Mouse (Mus musculus) heart, postnatal 4 days (tissue): ENCODE data around the gene Nutm2. TPM values are rescaled to one million over a fixed set of nuclear protein-coding genes. Genes with fewer than 3 reads are reported as not detected.
"Not testable (repeated sequence)": the region's sequence is repeated elsewhere in the genome, so short reads cannot be mapped to it uniquely, and the experiment has no call there.

Experiments used
- DNase-seq: peaks from one replicate; pipeline ENCODE4 v3.0.0; 2021
- total RNA-seq, 2 experiments: library from RNA; stranded (reverse); gene quantifications; 2 replicates each; pipeline ENCODE4 v1.2.3; 2021

Nutm2 gene
- not detected for total RNA-seq

- no peak for DNase-seq
These were observed at the start of gene Nutm2 for GRCm38 (mm10) chr13:50467007-50467406. Gene Nutm2 (plus strand): TSS chr13:50467307.

- peak; percentile 80 for DNase-seq
These were observed 49.5 kb upstream of the Nutm2 start, which contains the start of gene Fbxw17 for GRCm38 (mm10) chr13:50417389-50418183. Gene Fbxw17 (plus strand): TSS chr13:50417864.

GRCm38 (mm10) chr13:50418421-50418820 lies 48.7 kb upstream of the Nutm2 start:
- DNase-seq, result no peak

DNA sequence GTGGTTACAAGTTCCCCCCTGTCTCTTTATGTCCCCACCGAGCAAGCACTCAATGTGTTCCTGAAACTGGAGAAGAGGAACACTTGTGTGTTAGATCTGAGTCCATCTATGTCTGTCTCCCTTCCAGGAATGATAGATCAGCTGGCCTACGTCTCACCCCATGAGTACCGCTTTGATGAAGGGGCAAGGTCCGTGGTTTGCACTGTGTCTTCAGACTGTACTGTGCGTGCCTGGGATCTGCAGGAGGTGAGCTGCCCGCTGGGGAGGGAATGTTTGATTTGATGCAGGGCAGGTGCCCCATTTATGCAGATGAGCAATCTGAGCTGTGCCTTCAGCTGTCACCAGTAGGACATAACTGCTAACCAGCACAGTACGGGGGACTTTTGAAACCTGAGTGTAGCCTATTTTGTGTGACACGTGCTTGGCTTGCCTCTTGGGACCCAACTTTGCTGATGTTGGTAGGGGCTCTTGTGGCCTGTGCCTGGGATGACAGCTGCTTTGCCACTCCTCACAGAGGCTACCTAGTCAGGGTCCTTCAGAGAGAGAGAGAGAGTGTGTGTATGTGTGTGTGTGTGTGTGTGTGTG lies 43.4 kb upstream of the Nutm2 start:
- DNase-seq, result no peak

DNA sequence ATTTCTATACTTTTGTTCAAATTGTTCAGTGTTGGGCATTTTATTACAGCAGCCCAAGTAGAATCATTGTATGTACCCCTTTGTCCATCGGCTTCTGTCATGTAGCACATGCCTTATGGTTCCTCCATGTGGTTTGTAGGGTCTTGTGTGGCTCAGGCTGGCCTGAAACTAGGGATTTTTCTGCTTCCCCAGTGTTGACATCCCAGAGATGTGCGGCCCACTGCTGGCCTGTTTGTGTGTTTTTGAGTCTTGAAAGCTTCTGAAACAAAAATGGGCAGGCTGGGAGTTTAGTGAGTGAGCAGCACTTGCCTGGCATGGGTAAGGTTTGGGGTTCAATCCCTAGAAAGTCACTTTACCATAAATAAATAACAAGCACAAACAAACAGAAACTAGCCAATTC lies 42.6 kb upstream of the Nutm2 start:
- DNase-seq, result no peak

DNA sequence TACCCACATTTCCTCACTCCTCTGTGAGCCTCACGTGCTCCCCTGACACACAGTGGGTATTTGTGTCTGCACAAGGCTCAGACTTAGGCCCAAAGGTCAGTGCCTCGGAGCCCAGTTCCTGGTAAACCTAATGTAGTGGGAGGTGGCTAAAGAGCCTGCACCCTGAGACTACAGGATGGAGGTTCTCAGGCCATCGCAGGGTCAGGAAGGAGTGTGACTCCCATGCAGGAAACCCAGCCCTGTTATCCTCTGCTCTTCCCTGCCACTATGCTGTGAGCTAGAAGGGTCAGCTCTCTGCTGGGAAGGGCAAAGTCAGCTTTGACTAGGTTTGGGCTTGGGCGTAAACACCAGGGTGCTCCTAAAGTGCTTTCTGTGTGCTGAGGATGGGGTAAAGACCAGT lies 40.4 kb upstream of the Nutm2 start:
- no peak for DNase-seq

- DNase-seq, result no peak
These were observed 23.3 kb upstream of the Nutm2 start, which contains the start of gene Gm47429 for GRCm38 (mm10) chr13:50443812-50444211. Gene Gm47429 (minus strand): TSS chr13:50443912.

DNA sequence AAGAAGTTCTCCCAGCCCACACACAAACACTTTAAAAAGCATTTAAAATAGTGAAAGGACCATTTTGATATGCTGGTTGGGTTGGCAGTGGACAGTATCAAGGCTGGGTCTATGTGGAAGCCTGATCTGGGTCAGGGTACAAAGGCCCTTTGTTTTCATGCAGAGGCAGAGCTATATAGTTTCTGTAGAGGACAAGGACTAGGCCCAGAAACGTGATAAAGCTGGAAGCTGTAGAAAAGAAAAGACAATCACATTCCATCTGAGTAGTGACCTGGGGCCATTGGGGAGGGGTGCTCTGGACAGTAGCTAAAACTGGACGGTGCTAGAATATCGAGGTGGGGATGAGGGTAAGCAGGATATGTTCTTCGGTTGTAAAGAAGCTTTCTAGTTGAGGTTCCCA lies 21.8 kb upstream of the Nutm2 start:
- no peak for DNase-seq

DNA sequence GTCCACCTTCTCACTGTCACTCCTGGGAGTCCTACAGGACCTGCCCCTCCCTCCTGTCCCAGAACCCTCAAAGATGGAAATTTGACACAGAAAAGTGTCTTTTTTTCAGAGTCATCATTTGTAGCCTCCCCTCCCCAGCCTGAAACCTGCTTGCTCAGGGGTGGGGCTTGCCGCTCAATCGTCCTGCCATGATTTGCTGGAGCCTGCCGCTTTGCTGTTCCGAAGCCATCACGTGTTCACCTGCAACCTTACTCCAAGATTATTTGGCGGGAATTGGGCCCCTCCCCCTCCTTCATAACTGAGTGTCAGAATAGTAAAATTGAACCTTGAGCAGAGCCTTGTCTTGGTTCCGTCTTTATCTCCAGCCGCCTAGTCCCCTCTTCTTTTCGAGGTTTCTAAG lies 14.8 kb upstream of the Nutm2 start:
- not testable (repeated sequence) for DNase-seq

GRCm38 (mm10) chr13:50453426-50453825 lies 13.7 kb upstream of the Nutm2 start:
- no peak for DNase-seq

DNA sequence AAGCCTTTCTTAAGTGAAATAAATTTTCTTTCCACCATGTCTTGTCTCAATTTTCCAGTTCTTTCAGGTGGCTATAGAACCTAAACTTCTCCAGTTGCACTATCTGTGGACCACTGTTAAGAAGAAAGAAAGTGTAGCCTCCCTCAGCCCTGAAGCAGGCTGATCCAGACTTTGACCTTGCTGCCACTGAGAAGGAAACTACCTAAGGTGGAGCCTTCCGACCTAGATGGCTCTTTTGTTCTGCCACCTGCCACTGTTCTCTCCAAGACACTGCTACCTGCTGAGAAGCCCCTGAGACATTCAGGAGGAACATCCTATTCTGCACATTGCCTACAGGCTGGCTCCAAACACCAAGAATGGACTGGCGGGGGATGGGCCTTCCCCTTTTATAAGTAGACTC lies 6.7 kb upstream of the Nutm2 start:
- not testable (repeated sequence) for DNase-seq

DNA sequence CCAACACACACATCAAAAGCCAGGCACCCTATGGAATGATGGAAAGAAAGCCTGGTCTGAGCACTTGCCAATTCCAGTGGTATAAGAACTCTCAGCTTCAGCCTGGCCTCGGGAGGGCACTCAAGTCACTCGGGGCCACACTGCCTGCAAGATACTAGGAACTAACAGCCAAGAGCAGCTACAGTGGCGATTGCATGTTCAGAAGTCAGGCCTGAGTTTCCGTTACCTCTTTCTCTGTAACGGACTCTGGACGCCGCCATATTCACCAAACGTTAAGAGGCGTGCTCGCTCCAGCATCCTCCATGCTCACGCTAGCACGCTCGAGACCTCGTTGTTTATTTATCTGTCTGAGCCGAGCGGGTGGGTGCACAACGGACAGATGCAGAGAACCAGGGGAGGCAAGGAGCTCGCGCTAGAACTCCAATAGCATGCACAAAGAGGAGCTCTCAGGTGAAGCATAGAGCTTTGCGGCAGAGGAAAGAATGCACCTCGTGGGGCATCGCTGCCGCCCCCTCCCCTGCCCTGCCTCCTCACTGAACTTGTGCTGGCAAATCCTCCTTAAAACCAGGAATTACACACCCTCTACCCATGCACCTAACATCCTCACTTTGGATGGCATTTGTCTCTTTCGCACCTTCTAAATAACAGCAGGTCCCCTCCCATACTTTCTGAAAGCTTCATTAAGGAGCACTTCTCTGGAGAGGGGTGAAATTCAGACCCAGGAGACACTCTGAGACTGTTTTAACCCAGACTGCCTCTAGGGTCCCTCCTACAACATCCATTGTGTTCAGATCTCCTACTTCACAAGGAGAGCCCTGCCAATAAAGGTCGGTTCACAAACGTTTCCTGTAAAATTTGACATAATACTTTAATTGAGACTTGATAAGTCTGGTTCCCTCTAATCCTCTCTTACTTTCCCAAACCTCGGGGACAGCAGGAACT lies 2.2 kb upstream of the Nutm2 start:
- no peak for DNase-seq

DNA sequence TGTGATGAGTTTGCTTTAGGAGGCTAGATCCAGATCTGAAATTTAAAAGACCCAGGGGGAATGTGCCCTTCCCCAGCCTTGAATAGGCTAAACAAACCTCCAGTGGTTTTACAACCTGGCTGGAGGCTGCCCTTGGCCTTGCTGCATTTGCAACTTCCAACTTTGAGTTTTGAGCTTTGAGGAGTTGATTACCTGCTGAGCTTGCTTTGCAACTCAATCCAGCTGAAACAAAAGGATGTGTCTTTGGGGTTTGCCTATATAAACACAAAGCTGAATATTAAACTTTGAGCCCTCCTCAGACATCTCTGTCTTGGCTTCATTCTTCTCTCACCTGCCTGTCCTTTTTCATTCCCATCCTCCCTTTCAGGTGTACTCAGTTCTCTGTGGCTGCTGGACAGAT lies 21.4 kb downstream of the Nutm2 start:
- not testable (repeated sequence) for DNase-seq

- not testable (repeated sequence) for DNase-seq
These were observed 43.6 kb downstream of the Nutm2 start for GRCm38 (mm10) chr13:50510470-50511343.

Other genes starting within 250 kb of the Nutm2 start
- gene Gm906, start 217.0 kb upstream of the Nutm2 start, total RNA-seq, result not detected
- 10 to 100 TPM; 11.7 to 16.2 TPM for gene Fbxw17, start 49.4 kb upstream of the Nutm2 start, total RNA-seq
- not detected for gene Gm47429, start 23.4 kb upstream of the Nutm2 start, total RNA-seq
- gene Gm904, start 175.9 kb downstream of the Nutm2 start, total RNA-seq, result not detected
- not detected for gene Gm8765, start 231.0 kb downstream of the Nutm2 start, total RNA-seq